Comparison of ENCODE assay signal across 9 mouse cellular contexts in the genomic region with DNA sequence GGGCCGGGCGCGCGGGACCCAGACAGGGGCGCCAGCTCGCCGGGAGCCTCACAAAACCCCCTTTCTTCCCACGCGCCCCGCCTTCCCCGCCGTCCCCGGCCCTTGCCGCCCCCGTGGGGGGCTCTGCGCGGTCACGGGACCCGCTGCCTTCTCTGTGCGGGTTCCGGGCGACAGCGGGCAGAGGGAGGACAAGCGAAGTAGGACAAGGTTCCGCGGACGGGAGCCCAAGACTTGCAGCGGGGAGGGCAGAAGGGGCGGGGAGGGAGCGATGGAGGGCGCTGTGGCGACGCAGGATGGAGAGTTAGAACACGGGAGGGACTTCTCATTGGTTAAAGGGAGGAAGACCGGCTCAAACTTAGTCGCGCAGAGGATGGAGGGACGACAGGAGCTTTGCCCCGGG. TPM values are rescaled to one million over a fixed set of nuclear protein-coding genes. Genes with fewer than 3 reads are reported as not detected.
DNase-seq lines count a peak whose midpoint lies in the region; ATAC-seq and TF ChIP-seq lines count a peak whose summit lies in the region.
"Had no signal": no experiment of that assay in that cellular context is flagged by ENCODE, and none has a peak within 500 bp of the region (broad histone marks: within the 10 kb centered on the region; RNA-seq: fewer than 3 reads in every experiment).

A gene (minus strand): TSS at position 50 of the 400 bp plus-strand sequence.

- H3K4me3 ChIP-seq in heart, embryonic 12.5 days = peak within 1 kb of the TSS; percentile 49
- H3K4me3 ChIP-seq in intestine, postnatal 0 days (ENCODE audit: low read depth, low read length) = peak within 1 kb of the TSS; percentile 20
- peak within 1 kb of the TSS; percentile 40 for H3K4me3 ChIP-seq in midbrain, embryonic 13.5 days (replicated peaks)

- peaks cover 22% of the 10 kb centered on the region for H3K4me1 ChIP-seq in heart, embryonic 12.5 days (replicated peaks)
- H3K4me1 ChIP-seq in intestine, postnatal 0 days (replicated peaks; ENCODE audit: control insufficient read depth, insufficient read depth, low read length) = peaks cover 4% of the 10 kb centered on the region; the same call in 1 of the 2 replicates
- H3K4me1 ChIP-seq in midbrain, embryonic 13.5 days (replicated peaks) = peaks cover 49% of the 10 kb centered on the region

- H3K27ac ChIP-seq in heart, embryonic 12.5 days (ENCODE audit: poor library complexity, severe bottlenecking) = no peak within 1 kb of the TSS
- no peak within 1 kb of the TSS for H3K27ac ChIP-seq in intestine, postnatal 0 days (ENCODE audit: low read depth, low read length)
- H3K27ac ChIP-seq in midbrain, embryonic 13.5 days = no peak within 1 kb of the TSS

- 0 out of 2 replicates have a peak, but pooled peaks cover 4% of the 10 kb centered on the region for H3K9me3 ChIP-seq in heart, embryonic 12.5 days (replicated peaks)
- no peaks in the 10 kb centered on the region for H3K9me3 ChIP-seq in intestine, postnatal 0 days (ENCODE audit: control insufficient read depth)
- H3K9me3 ChIP-seq in midbrain, embryonic 13.5 days = no peaks in the 10 kb centered on the region

- under 1% methylated on average over 39 of the region's 39 CpGs for WGBS in heart, embryonic 12.5 days
- WGBS in intestine, postnatal 0 days = 0% methylated on average over 35 of the region's 39 CpGs
- WGBS in midbrain, embryonic 13.5 days = under 1% methylated on average over 39 of the region's 39 CpGs

- H3K4me2 ChIP-seq in heart, embryonic 12.5 days = peak within 1 kb of the TSS; percentile 70
- H3K4me2 ChIP-seq in intestine, postnatal 0 days (replicated peaks; ENCODE audit: low read depth) = peak within 1 kb of the TSS; percentile 57
- peak within 1 kb of the TSS; percentile 66 for H3K4me2 ChIP-seq in midbrain, embryonic 13.5 days (replicated peaks)

- peaks cover 93% of the 10 kb centered on the region for H3K27me3 ChIP-seq in heart, embryonic 12.5 days (replicated peaks)
- H3K27me3 ChIP-seq in intestine, postnatal 0 days (replicated peaks; ENCODE audit: control insufficient read depth, insufficient read depth, low read length) = peaks cover 75% of the 10 kb centered on the region
- peaks cover 93% of the 10 kb centered on the region for H3K27me3 ChIP-seq in midbrain, embryonic 13.5 days

- no peaks in the 10 kb centered on the region for H3K36me3 ChIP-seq in heart, embryonic 12.5 days
- H3K36me3 ChIP-seq in intestine, postnatal 0 days (ENCODE audit: control insufficient read depth, insufficient read depth) = no peaks in the 10 kb centered on the region
- H3K36me3 ChIP-seq in midbrain, embryonic 13.5 days = no peaks in the 10 kb centered on the region

- no peak for ATAC-seq in heart, embryonic 12.5 days (ENCODE audit: insufficient number of reproducible peaks, low FRiP score)
- no peak for ATAC-seq in intestine, postnatal 0 days
- no peak for ATAC-seq in midbrain, embryonic 13.5 days
- no peak for ATAC-seq in erythroid progenitor cell, adult 5-6 weeks (replicated peaks; ENCODE audit: low FRiP score, poor library complexity, severe bottlenecking)

- peak within 1 kb of the TSS; percentile 44; the same call in 1 of the 2 replicates for H3K9ac ChIP-seq in heart, embryonic 12.5 days
- H3K9ac ChIP-seq in intestine, postnatal 0 days (ENCODE audit: low read depth, low read length) = no peak within 1 kb of the TSS
- H3K9ac ChIP-seq in midbrain, embryonic 13.5 days (replicated peaks) = peak within 1 kb of the TSS; percentile 50

- no peak for DNase-seq in heart, postnatal 36 days
- DNase-seq in ES-CJ7 (ENCODE audit: low read depth, low spot score) (peak; percentile 69), MN1 (ENCODE audit: low spot score) (no peak)
- peak; percentile 39 to 59 for DNase-seq in cerebellum, postnatal 14 days

- intact Hi-C loops in heart, postnatal 36 days (cut with DNase I) = no loop called here

- 0 out of 2 replicates have a peak, but pooled peaks have one; percentile 4 for TF ChIP-seq CTCF in intestine, postnatal 0 days (IDR thresholded peaks at IDR 0.05; ENCODE audit: low read depth)

RNA-seq across cellular contexts. Expression of the gene that starts here (rescaled TPM):
- 0.09 and 0.15 TPM in 2 replicates for polyA plus RNA-seq in heart, embryonic 12.5 days (2016; fragmentation: Nextera tagmentation; extraction: Ambion mirVana)
- under 1 TPM in 1 of 2 experiments, not detected in 1; 0.19 TPM for total RNA-seq in heart, postnatal 36 days (2021)
- polyA plus RNA-seq in intestine, postnatal 0 days (2015; fragmentation: Nextera tagmentation; extraction: Ambion mirVana) = 0.17 and 0.24 TPM in 2 replicates
- 10.1 and 14.0 TPM in 2 replicates for polyA plus RNA-seq in midbrain, embryonic 13.5 days (2015; fragmentation: Nextera tagmentation; extraction: Ambion mirVana)
- not detected in 2 replicates for total RNA-seq in erythroid progenitor cell, adult 5-6 weeks (2015; ENCODE audit: low replicate concordance)
- not detected in 2 replicates for total RNA-seq in erythroid progenitor cell, adult 5-6 weeks (2017; ENCODE audit: low replicate concordance)
- total RNA-seq: MEL had no signal

Comparison
In these comparisons a context has a peak if more than half of its experiments do, and no peak if none do; other contexts are left out.
1. DNase-seq: peak in ES-CJ7 (single experiment) and cerebellum, postnatal 14 days (2 of 2); none in heart, postnatal 36 days (0 of 2) and MN1 (single experiment).
2. Peak in every context shown above with its lines, with median percentiles within 50 percentile points of each other: H3K4me2 ChIP-seq and H3K4me3 ChIP-seq.